In the genomic region with DNA sequence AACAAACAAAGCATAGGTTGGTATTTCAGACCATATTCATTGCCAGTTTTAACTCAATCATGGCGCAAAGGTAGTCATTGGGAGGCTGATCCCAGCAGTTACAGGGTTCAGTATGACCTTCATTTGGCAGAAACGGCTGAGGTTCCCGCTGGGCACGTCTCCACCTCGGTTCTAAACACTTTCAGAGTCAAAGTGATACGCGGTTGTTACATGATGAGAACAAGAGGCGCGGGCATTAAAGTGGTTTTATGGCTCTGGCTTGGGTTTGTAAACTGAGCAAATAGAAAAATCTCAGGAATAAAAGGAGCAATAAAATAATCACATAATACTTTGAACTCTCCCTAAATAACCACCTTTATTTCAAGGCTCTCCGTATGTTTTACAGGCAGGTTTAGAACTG, we compare ENCODE assay signal across 23 mouse cellular contexts.
DNase-seq lines count a peak whose midpoint lies in the region; ATAC-seq and TF ChIP-seq lines count a peak whose summit lies in the region.
"Had no signal": no experiment of that assay in that cellular context is flagged by ENCODE, and none has a peak within 500 bp of the region (broad histone marks: within the 10 kb centered on the region; RNA-seq: fewer than 3 reads in every experiment).

No protein-coding gene starts in this region.

- H3K36me3 ChIP-seq in intestine, embryonic 14.5 days (ENCODE audit: control insufficient read depth, insufficient read depth, low read length): no peaks in the 10 kb centered on the region
- H3K36me3 ChIP-seq in intestine, embryonic 15.5 days: no peaks in the 10 kb centered on the region
- H3K36me3 ChIP-seq in intestine, postnatal 0 days (ENCODE audit: control insufficient read depth, insufficient read depth): no peaks in the 10 kb centered on the region
- H3K36me3 ChIP-seq in small intestine, adult 2 months (ENCODE audit: control insufficient read depth, insufficient read depth, low read length): no peaks in the 10 kb centered on the region
- H3K36me3 ChIP-seq in midbrain, embryonic 16.5 days (ENCODE audit: control insufficient read depth, insufficient read depth, low read length): no peaks in the 10 kb centered on the region
- H3K36me3 ChIP-seq: embryonic facial prominence, embryonic 13.5 days; embryonic facial prominence, embryonic 15.5 days; forebrain, embryonic 10.5 days; forebrain, embryonic 12.5 days had no signal

- H3K27ac ChIP-seq in intestine, embryonic 14.5 days (ENCODE audit: low read depth): peak overlapping the region; percentile 48
- H3K27ac ChIP-seq in intestine, embryonic 15.5 days: peak overlapping the region; percentile 67
- H3K27ac ChIP-seq in intestine, postnatal 0 days (ENCODE audit: low read depth, low read length): peak overlapping the region; percentile 78
- peak overlapping the region; percentile 100 for H3K27ac ChIP-seq in small intestine, adult 2 months (ENCODE audit: insufficient read depth, low read depth, low read length)
- no peak overlapping the region for H3K27ac ChIP-seq in midbrain, embryonic 16.5 days (ENCODE audit: low read length)
- H3K27ac ChIP-seq: embryonic facial prominence, embryonic 13.5 days; embryonic facial prominence, embryonic 15.5 days; forebrain, embryonic 10.5 days; forebrain, embryonic 12.5 days had no signal

- no peak overlapping the region for H3K4me3 ChIP-seq in intestine, embryonic 14.5 days (ENCODE audit: low read depth, low read length)
- no peak overlapping the region for H3K4me3 ChIP-seq in intestine, embryonic 15.5 days (replicated peaks)
- no peak overlapping the region for H3K4me3 ChIP-seq in intestine, postnatal 0 days (ENCODE audit: low read depth, low read length)
- H3K4me3 ChIP-seq in small intestine, adult 2 months (ENCODE audit: low read depth, low read length): no peak overlapping the region
- H3K4me3 ChIP-seq in midbrain, embryonic 16.5 days (ENCODE audit: low read depth, low read length): no peak overlapping the region
- H3K4me3 ChIP-seq: embryonic facial prominence, embryonic 13.5 days; embryonic facial prominence, embryonic 15.5 days; erythroblast, embryonic 14.5 days; forebrain, embryonic 10.5 days; forebrain, embryonic 12.5 days had no signal

- no peak overlapping the region for H3K4me2 ChIP-seq in intestine, embryonic 14.5 days (ENCODE audit: low read length)
- H3K4me2 ChIP-seq in intestine, embryonic 15.5 days (replicated peaks): no peak overlapping the region
- no peak overlapping the region for H3K4me2 ChIP-seq in intestine, postnatal 0 days (replicated peaks; ENCODE audit: low read depth)
- no peak overlapping the region for H3K4me2 ChIP-seq in midbrain, embryonic 16.5 days (ENCODE audit: low read length)
- H3K4me2 ChIP-seq: embryonic facial prominence, embryonic 13.5 days; embryonic facial prominence, embryonic 15.5 days; forebrain, embryonic 12.5 days had no signal

- no peak for TF ChIP-seq POLR2A in small intestine, adult 2 months (IDR thresholded peaks at IDR 0.05; ENCODE audit: low read depth, low read length)

- H3K9ac ChIP-seq in intestine, embryonic 14.5 days (ENCODE audit: low read length): no peak overlapping the region
- no peak overlapping the region for H3K9ac ChIP-seq in intestine, embryonic 15.5 days
- H3K9ac ChIP-seq in intestine, postnatal 0 days (ENCODE audit: low read depth, low read length): no peak overlapping the region
- H3K9ac ChIP-seq in midbrain, embryonic 16.5 days (ENCODE audit: low read depth, low read length): no peak overlapping the region
- H3K9ac ChIP-seq: embryonic facial prominence, embryonic 13.5 days; embryonic facial prominence, embryonic 15.5 days; forebrain, embryonic 12.5 days had no signal

- H3K27me3 ChIP-seq in intestine, embryonic 14.5 days (replicated peaks; ENCODE audit: control insufficient read depth, insufficient read depth, low read length): no peaks in the 10 kb centered on the region
- H3K27me3 ChIP-seq in intestine, embryonic 15.5 days (replicated peaks): no peaks in the 10 kb centered on the region
- no peaks in the 10 kb centered on the region for H3K27me3 ChIP-seq in intestine, postnatal 0 days (replicated peaks; ENCODE audit: control insufficient read depth, insufficient read depth, low read length)
- H3K27me3 ChIP-seq in small intestine, adult 2 months (ENCODE audit: control insufficient read depth, insufficient read depth, low read length): no peaks in the 10 kb centered on the region
- H3K27me3 ChIP-seq in midbrain, embryonic 16.5 days (ENCODE audit: control insufficient read depth, insufficient read depth, low read depth, low read length): no peaks in the 10 kb centered on the region
- H3K27me3 ChIP-seq: embryonic facial prominence, embryonic 13.5 days; embryonic facial prominence, embryonic 15.5 days; forebrain, embryonic 12.5 days had no signal

- H3K4me1 ChIP-seq in intestine, embryonic 14.5 days (replicated peaks; ENCODE audit: control insufficient read depth, insufficient read depth, low read length): peaks cover 35% of the 10 kb centered on the region
- H3K4me1 ChIP-seq in intestine, embryonic 15.5 days (replicated peaks): peaks cover 57% of the 10 kb centered on the region
- peaks cover 34% of the 10 kb centered on the region for H3K4me1 ChIP-seq in intestine, postnatal 0 days (replicated peaks; ENCODE audit: control insufficient read depth, insufficient read depth, low read length)
- peaks cover 79% of the 10 kb centered on the region for H3K4me1 ChIP-seq in small intestine, adult 2 months (ENCODE audit: control insufficient read depth, insufficient read depth, insufficient read length, low read length)
- H3K4me1 ChIP-seq in midbrain, embryonic 16.5 days (ENCODE audit: control insufficient read depth, insufficient read depth, low read length): peaks cover 21% of the 10 kb centered on the region

- ATAC-seq in intestine, embryonic 14.5 days (replicated peaks; ENCODE audit: low FRiP score, low TSS enrichment, low read depth): no peak
- ATAC-seq in intestine, embryonic 15.5 days: peak; percentile 24; the same call in 1 of the 2 replicates
- ATAC-seq in intestine, postnatal 0 days: no peak
- ATAC-seq in midbrain, embryonic 16.5 days: no peak
- ATAC-seq: forebrain, embryonic 14.5 days had no signal

- no peaks in the 10 kb centered on the region for H3K9me3 ChIP-seq in intestine, embryonic 14.5 days (ENCODE audit: control insufficient read depth, low read length)
- no peaks in the 10 kb centered on the region for H3K9me3 ChIP-seq in intestine, embryonic 15.5 days
- H3K9me3 ChIP-seq in intestine, postnatal 0 days (ENCODE audit: control insufficient read depth): no peaks in the 10 kb centered on the region
- no peaks in the 10 kb centered on the region for H3K9me3 ChIP-seq in midbrain, embryonic 16.5 days (replicated peaks; ENCODE audit: control insufficient read depth, low read length, poor library complexity, severe bottlenecking)
- H3K9me3 ChIP-seq: embryonic facial prominence, embryonic 13.5 days; embryonic facial prominence, embryonic 15.5 days; forebrain, embryonic 10.5 days; forebrain, embryonic 12.5 days had no signal

- whole genome bisulfite sequencing in intestine, embryonic 14.5 days: 66% methylated on average over 10 of the region's 10 CpGs
- 62% methylated on average over 10 of the region's 10 CpGs for WGBS in intestine, embryonic 15.5 days
- WGBS in intestine, postnatal 0 days: 47% methylated on average over 10 of the region's 10 CpGs
- 35% methylated on average over 10 of the region's 10 CpGs for WGBS in small intestine, adult 2 months
- 95% methylated on average over 10 of the region's 10 CpGs for WGBS in midbrain, embryonic 16.5 days

- no peak for DNase-seq in intestine, embryonic 14.5 days (ENCODE audit: low spot score)
- DNase-seq in frontal cortex, postnatal 10 days (ENCODE audit: low spot score in 2 of 2): no peak
- no peak for DNase-seq in left cerebral cortex, adult 11 months (ENCODE audit: low spot score)
- DNase-seq: adrenal gland, adult 2 months; adrenal gland, postnatal 10 days; adrenal gland, postnatal 25 days; cerebellum, adult 11 months; cerebellum, adult 18-20 months; cerebellum, adult 8-10 months; cerebellum, adult 9-11 months; cerebellum, postnatal 14 days; cerebellum, postnatal 36 days; embryo, embryonic 11 days had no signal

- TF ChIP-seq CTCF in intestine, postnatal 0 days (IDR thresholded peaks at IDR 0.05; ENCODE audit: low read depth): no peak
- no peak for TF ChIP-seq CTCF in small intestine, adult 2 months (IDR thresholded peaks at IDR 0.05; ENCODE audit: extremely low read depth, insufficient read length, insufficient replicate concordance, low read depth, low read length)
